Mouse (Mus musculus) telencephalon, adult 2 months (tissue): ENCODE data around the gene Bnipl.

Source experiments
- DNase-seq: peaks from one replicate; pipeline ENCODE4 v3.0.0-alpha.2; 2011; ENCODE audit warnings: low read depth, low spot score

Bnipl gene

GRCm38 (mm10) chr3:95237541-95238099 is 13.4 kb downstream of the Bnipl start:
- no peak for DNase-seq

- DNase-seq, result no peak
Observed at GRCm38 (mm10) chr3:95235386-95236301, 15.3 kb downstream of the Bnipl start.

GRCm38 (mm10) chr3:95233303-95233980 is 17.6 kb downstream of the Bnipl start:
- no peak for DNase-seq

- DNase-seq, result no peak
Observed at GRCm38 (mm10) chr3:95232771-95233170, 18.2 kb downstream of the Bnipl start.

GRCm38 (mm10) chr3:95231298-95232221 is 19.4 kb downstream of the Bnipl start, which contains the start of gene Mllt11:
Mllt11 (minus strand) TSS chr3:95232171.
- DNase-seq, result no peak

GRCm38 (mm10) chr3:95230495-95231297 is 20.3 kb downstream of the Bnipl start:
- DNase-seq, result no peak

GRCm38 (mm10) chr3:95229781-95230494 is 21.1 kb downstream of the Bnipl start:
- DNase-seq, result no peak

- DNase-seq, result no peak
Observed at GRCm38 (mm10) chr3:95228894-95229780, 21.9 kb downstream of the Bnipl start.

GRCm38 (mm10) chr3:95228148-95228893 is 22.7 kb downstream of the Bnipl start, which contains the start of gene Cdc42se1:
Cdc42se1 (plus strand) TSS chr3:95228732.
- peak; percentile 88 for DNase-seq

GRCm38 (mm10) chr3:95227214-95227613 is 23.8 kb downstream of the Bnipl start:
- DNase-seq, result no peak

- DNase-seq, result no peak
Observed at GRCm38 (mm10) chr3:95224295-95224694, 26.7 kb downstream of the Bnipl start.

- DNase-seq, result no peak
Observed at GRCm38 (mm10) chr3:95223041-95223440, 28.0 kb downstream of the Bnipl start.

GRCm38 (mm10) chr3:95218466-95219137 is 32.4 kb downstream of the Bnipl start:
- DNase-seq, result no peak

- DNase-seq, result peak; percentile 89
Observed at GRCm38 (mm10) chr3:95217255-95218134, 33.5 kb downstream of the Bnipl start, which contains the start of gene Gabpb2. Gabpb2 (minus strand) TSS chr3:95217916.

GRCm38 (mm10) chr3:95216655-95217254 is 34.2 kb downstream of the Bnipl start:
- no peak for DNase-seq

GRCm38 (mm10) chr3:95213609-95213975 is 37.4 kb downstream of the Bnipl start:
- no peak for DNase-seq
